Mouse (Mus musculus) kidney, adult 18-20 months (tissue): Measurements from ENCODE around the gene Gpr139.
A peak's percentile ranks its signal among the peaks of the same experiment; 100 is the strongest.

ENCODE experiments used
- DNase-seq: peaks from one replicate; pipeline ENCODE4 v3.0.0; 2021

Gene Gpr139

GRCm38 (mm10) chr7:119184341-119185143, at the start of gene Gpr139:
Gene Gpr139, minus strand, starts transcription at chr7:119184603.
- no peak for DNase-seq

DNA sequence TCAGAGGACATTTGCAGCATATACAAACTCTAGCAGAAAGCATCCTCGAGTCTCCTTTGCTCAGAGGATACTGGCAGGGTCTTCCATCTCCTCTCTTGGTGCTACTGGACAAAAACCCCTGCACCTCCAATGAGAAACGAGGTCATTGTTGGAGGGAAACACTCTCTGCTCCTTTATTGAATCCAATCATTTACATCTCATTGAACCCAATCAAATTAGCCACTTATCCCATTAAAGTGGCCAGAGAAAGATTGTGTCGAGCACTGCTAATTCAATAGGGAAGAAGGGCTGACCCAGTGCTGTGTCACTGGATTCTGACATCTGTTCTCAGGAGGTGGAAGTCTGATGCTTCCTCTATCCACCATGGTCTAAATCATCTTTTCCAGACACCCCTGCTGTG, 46.6 kb upstream of the Gpr139 start:
- DNase-seq: no peak

DNA sequence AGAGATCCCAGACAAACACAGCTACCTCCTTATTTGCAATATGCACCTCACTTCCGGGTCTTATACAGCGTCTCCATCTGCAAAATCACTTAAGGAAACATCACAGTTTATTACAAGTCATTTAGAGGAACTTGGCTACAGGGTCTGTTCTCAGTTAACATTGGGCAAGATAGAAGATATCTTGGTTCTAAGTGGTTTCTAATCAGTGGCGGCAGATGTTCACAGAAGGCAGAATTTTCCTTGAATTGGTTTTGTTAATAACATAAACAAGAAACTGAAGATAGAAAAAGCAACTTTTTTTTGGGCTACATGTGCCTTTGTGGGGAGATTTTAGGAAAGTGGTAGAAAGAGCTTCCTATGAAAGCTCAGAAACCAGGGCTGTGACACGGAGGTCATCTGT, 38.3 kb upstream of the Gpr139 start:
- DNase-seq: no peak

GRCm38 (mm10) chr7:119219121-119219520, 34.7 kb upstream of the Gpr139 start:
- no peak for DNase-seq

DNA sequence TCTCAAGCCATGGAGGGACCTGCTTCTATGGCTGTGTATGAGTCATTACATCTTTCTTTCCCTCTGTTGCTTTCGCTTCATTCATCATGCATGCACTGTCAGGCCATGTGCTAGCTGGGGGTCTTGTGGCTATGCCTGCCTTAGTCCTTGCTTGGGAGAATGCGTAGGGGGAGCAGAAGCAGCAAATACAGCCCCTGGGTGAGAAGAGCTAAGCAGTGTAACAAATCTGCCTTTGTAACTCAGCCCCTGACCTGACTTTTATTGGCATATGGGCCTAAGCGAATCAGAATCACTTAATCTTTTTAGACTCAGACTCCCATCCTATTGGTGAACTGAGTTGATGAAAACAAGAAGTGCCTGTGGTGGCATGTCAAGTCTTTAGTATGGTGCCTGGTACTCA, 22.8 kb upstream of the Gpr139 start:
- no peak for DNase-seq

GRCm38 (mm10) chr7:119186374-119186773, 2.0 kb upstream of the Gpr139 start:
- peak; percentile 31 for DNase-seq

GRCm38 (mm10) chr7:119185181-119185940, 958 bp upstream of the Gpr139 start:
- no peak for DNase-seq

DNA sequence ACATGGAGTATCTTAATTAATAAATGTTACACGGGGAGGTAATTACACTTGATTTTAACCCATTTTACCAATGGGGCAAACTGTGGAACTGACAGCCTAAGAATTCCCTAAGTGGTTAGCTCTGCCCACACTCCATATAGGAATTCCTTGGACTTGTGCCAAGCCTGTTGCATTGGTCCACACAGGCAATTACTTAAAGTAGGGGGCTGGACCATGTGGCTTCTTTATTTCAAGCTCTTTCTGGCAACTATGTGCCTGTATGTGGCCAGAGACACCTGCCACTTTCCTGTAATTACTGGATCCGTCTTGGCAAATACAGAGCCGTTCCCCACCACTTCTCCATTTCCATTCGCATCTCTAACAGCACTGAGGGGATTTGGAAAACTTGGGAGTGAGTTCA, 3.4 kb downstream of the Gpr139 start:
- DNase-seq: no peak

DNA sequence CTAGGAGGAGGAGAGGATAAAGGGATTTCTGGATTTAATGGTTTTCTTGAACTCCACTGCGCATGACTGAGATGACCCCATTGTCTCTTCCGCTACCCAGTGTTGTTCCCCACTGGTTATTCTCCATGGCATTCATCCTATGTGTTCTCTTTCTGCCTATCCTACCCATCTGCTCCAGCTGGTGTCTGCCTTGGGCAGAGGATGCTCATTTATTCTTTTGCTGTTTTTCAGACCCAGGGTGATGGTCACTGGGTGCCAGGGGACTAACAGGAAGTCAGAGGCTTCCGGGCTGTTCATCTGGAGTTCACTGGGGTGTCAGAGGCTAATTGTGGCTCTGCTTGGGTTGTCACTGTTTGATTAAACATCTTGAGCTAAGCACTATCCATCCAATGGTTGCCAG, 24.4 kb downstream of the Gpr139 start:
- DNase-seq: no peak

GRCm38 (mm10) chr7:119111771-119112170, 72.6 kb downstream of the Gpr139 start:
- peak; percentile 3 for DNase-seq

- DNase-seq: peak; percentile 3
These were observed 78.5 kb downstream of the Gpr139 start for GRCm38 (mm10) chr7:119105878-119106277.

GRCm38 (mm10) chr7:119096583-119096982, 87.8 kb downstream of the Gpr139 start:
- no peak for DNase-seq
